Mouse (Mus musculus) midbrain, embryonic 16.5 days (tissue): ENCODE data around the gene Hbq1a. TPM values are rescaled to one million over a fixed set of nuclear protein-coding genes. Genes with fewer than 3 reads are reported as not detected.

Experiments
- ATAC-seq: fragments of 200-750 bp; cut with Nextera tagmentation; 2 replicates; pipeline ENCODE4 v1.8.0; 2017; ENCODE audit warnings: moderate TSS enrichment
- H3K27ac ChIP-seq: fragments of 300-500 bp; sonication (generic); 2 replicates; pipeline ENCODE4 v1.5.1; 2014; ENCODE audit warnings: mild to moderate bottlenecking, low read length, mixed read lengths
- H3K27me3 ChIP-seq: fragments of 300-500 bp; sonication (generic); 2 replicates; pipeline ENCODE4 v1.6.1; 2014; ENCODE audit warnings: low read depth, low read length, mixed read lengths; ENCODE audit not compliant: control insufficient read depth, insufficient read depth
- H3K36me3 ChIP-seq: fragments of 300-500 bp; sonication (generic); 2 replicates; pipeline ENCODE4 v1.6.1; 2014; ENCODE audit warnings: mild to moderate bottlenecking, low read length, moderate library complexity, mixed read lengths; ENCODE audit not compliant: control insufficient read depth, insufficient read depth
- H3K4me1 ChIP-seq: fragments of 300-500 bp; sonication (generic); 2 replicates; pipeline ENCODE4 v1.6.1; 2014; ENCODE audit warnings: mild to moderate bottlenecking, low read length, mixed read lengths; ENCODE audit not compliant: control insufficient read depth, insufficient read depth
- H3K4me2 ChIP-seq: fragments of 300-500 bp; sonication (generic); 2 replicates; pipeline ENCODE4 v1.6.1; 2014; ENCODE audit warnings: mild to moderate bottlenecking, low read length, mixed read lengths
- H3K4me3 ChIP-seq: fragments of 300-500 bp; sonication (generic); 2 replicates; pipeline ENCODE4 v1.5.1; 2014; ENCODE audit warnings: low read depth, mild to moderate bottlenecking, low read length, moderate library complexity, mixed read lengths
- H3K9ac ChIP-seq: fragments of 300-500 bp; sonication (generic); 2 replicates; pipeline ENCODE4 v1.6.1; 2014; ENCODE audit warnings: low read depth, low read length, mixed read lengths
- H3K9me3 ChIP-seq: fragments of 300-500 bp; sonication (generic); replicated peaks from 2 replicates; pipeline ENCODE4 v1.6.1; 2014; ENCODE audit warnings: mild to moderate bottlenecking, low read length, mixed read lengths; ENCODE audit not compliant: control insufficient read depth, poor library complexity, severe bottlenecking
- WGBS: fragments of 180-500 bp; shearing (Covaris S2); extraction: QIAGEN DNeasy Blood & Tissue Kit; methylation state at CpG from one replicate; pipeline ENCODE4 v1.1.7; 2014; 5-methylcytosine and 5-hydroxymethylcytosine counted together
- polyA plus RNA-seq: library from polyadenylated mRNA; unstranded; fragments of >200 nt; fragmentation: Nextera tagmentation; extraction: Ambion mirVana; gene quantifications from 2 replicates; pipeline ENCODE4 v1.2.1, GENCODE M21; 2015

The Hbq1a gene
- polyA plus RNA-seq, 1 experiment from 2014 or later = 2.0 TPM

GRCm38 (mm10) chr11:32266776-32267175 lies 33.1 kb upstream of the Hbq1a start:
- Histone ChIP-seq H3K27me3 (no peaks in the 10 kb centered on the region; the same call in 1 of the 2 replicates), H3K27ac (peak overlapping the region; percentile 95), H3K4me2 (peak overlapping the region; percentile 55), H3K9me3 (no peaks in the 10 kb centered on the region), H3K4me3 (peak overlapping the region; percentile 78), H3K36me3 (0 out of 2 replicates have a peak, but pooled peaks cover 5% of the 10 kb centered on the region), H3K9ac (peak overlapping the region; percentile 82), H3K4me1 (peaks cover 14% of the 10 kb centered on the region)
- 22% methylated on average over 6 of the region's 6 CpGs for WGBS
- ATAC-seq = no peak; the same call in 1 of the 2 replicates

- H3K9me3 ChIP-seq = no peaks in the 10 kb centered on the region
- under 1% methylated on average over 54 of the region's 54 CpGs for WGBS
- peak within 1 kb of the TSS; percentile 63 for H3K4me2 ChIP-seq
- peak; percentile 99 for ATAC-seq
- H3K36me3 ChIP-seq = 0 out of 2 replicates have a peak, but pooled peaks cover 5% of the 10 kb centered on the region
- H3K9ac ChIP-seq = peak within 1 kb of the TSS; percentile 82
- peak within 1 kb of the TSS; percentile 95 for H3K27ac ChIP-seq
- H3K4me3 ChIP-seq = peak within 1 kb of the TSS; percentile 78
- peaks cover 14% of the 10 kb centered on the region for H3K4me1 ChIP-seq
- H3K27me3 ChIP-seq = no peaks in the 10 kb centered on the region; the same call in 1 of the 2 replicates
Observed at GRCm38 (mm10) chr11:32267188-32267884, 32.5 kb upstream of the Hbq1a start, which contains the start of gene Nprl3. TSS of gene Nprl3 (minus strand) at chr11:32267707.

GRCm38 (mm10) chr11:32267964-32268363 lies 31.9 kb upstream of the Hbq1a start:
- Histone ChIP-seq H3K4me1 (peaks cover 14% of the 10 kb centered on the region), H3K27ac (peak overlapping the region; percentile 95), H3K36me3 (no peaks in the 10 kb centered on the region), H3K9me3 (no peaks in the 10 kb centered on the region), H3K4me3 (peak overlapping the region; percentile 78), H3K4me2 (peak overlapping the region; percentile 63), H3K9ac (peak overlapping the region; percentile 60), H3K27me3 (no peaks in the 10 kb centered on the region; the same call in 1 of the 2 replicates)
- peak; percentile 43 for ATAC-seq
- 24% methylated on average over 5 of the region's 5 CpGs for WGBS

- H3K4me1 ChIP-seq = peaks cover 14% of the 10 kb centered on the region
- no peaks in the 10 kb centered on the region; the same call in 1 of the 2 replicates for H3K27me3 ChIP-seq
- ATAC-seq = no peak
- no peak overlapping the region for H3K4me3 ChIP-seq
- H3K9me3 ChIP-seq = no peaks in the 10 kb centered on the region
- no peak overlapping the region for H3K4me2 ChIP-seq
- no peak overlapping the region for H3K27ac ChIP-seq
- H3K36me3 ChIP-seq = no peaks in the 10 kb centered on the region
- 82% methylated on average over 5 of the region's 5 CpGs for WGBS
- no peak overlapping the region for H3K9ac ChIP-seq
Observed at GRCm38 (mm10) chr11:32268952-32269351, 30.9 kb upstream of the Hbq1a start.

GRCm38 (mm10) chr11:32271178-32271577 lies 28.7 kb upstream of the Hbq1a start:
- Histone ChIP-seq H3K9me3 (no peaks in the 10 kb centered on the region), H3K4me3 (no peak overlapping the region), H3K4me1 (peaks cover 9% of the 10 kb centered on the region), H3K36me3 (no peaks in the 10 kb centered on the region), H3K4me2 (no peak overlapping the region), H3K9ac (no peak overlapping the region), H3K27me3 (no peaks in the 10 kb centered on the region; the same call in 1 of the 2 replicates), H3K27ac (no peak overlapping the region)
- 58% methylated on average over 4 of the region's 4 CpGs for WGBS
- ATAC-seq = no peak

GRCm38 (mm10) chr11:32276347-32276746 lies 23.5 kb upstream of the Hbq1a start, which contains the start of gene Hba-x:
TSS of gene Hba-x (plus strand) at chr11:32276400.
- no peaks in the 10 kb centered on the region for H3K36me3 ChIP-seq

GRCm38 (mm10) chr11:32277736-32278457 lies 22.0 kb upstream of the Hbq1a start:
- Histone ChIP-seq H3K36me3 (no peaks in the 10 kb centered on the region), H3K4me1 (no peaks in the 10 kb centered on the region), H3K9ac (no peak overlapping the region), H3K9me3 (no peaks in the 10 kb centered on the region), H3K27me3 (no peaks in the 10 kb centered on the region), H3K27ac (no peak overlapping the region), H3K4me2 (no peak overlapping the region), H3K4me3 (no peak overlapping the region)
- no peak for ATAC-seq
- 75% methylated on average over 21 of the region's 21 CpGs for WGBS

More at GRCm38 (mm10) chr11:32276347-32276746, 23.5 kb upstream of the Hbq1a start, which contains the start of gene Hba-x:
- no peak within 1 kb of the TSS for H3K27ac ChIP-seq
- H3K4me1 ChIP-seq = no peaks in the 10 kb centered on the region
- H3K4me3 ChIP-seq = no peak within 1 kb of the TSS
- H3K4me2 ChIP-seq = no peak within 1 kb of the TSS
- no peaks in the 10 kb centered on the region for H3K9me3 ChIP-seq
- no peak within 1 kb of the TSS for H3K9ac ChIP-seq
- WGBS = 66% methylated on average over 3 of the region's 3 CpGs
- H3K27me3 ChIP-seq = no peaks in the 10 kb centered on the region; the same call in 1 of the 2 replicates
- ATAC-seq = no peak

GRCm38 (mm10) chr11:32278458-32278957 lies 21.4 kb upstream of the Hbq1a start:
- no peaks in the 10 kb centered on the region for H3K9me3 ChIP-seq
- no peaks in the 10 kb centered on the region for H3K36me3 ChIP-seq
- no peaks in the 10 kb centered on the region for H3K4me1 ChIP-seq
- H3K27me3 ChIP-seq = no peaks in the 10 kb centered on the region
- H3K9ac ChIP-seq = no peak overlapping the region
- no peak overlapping the region for H3K4me2 ChIP-seq
- 85% methylated on average over 12 of the region's 12 CpGs for WGBS
- no peak overlapping the region for H3K27ac ChIP-seq
- H3K4me3 ChIP-seq = no peak overlapping the region
- ATAC-seq = no peak
